Mouse (Mus musculus): ENCODE results near the gene Map4k4.

GRCm38 (mm10) chr1:39887997-39888396 lies 12.7 kb upstream of the Map4k4 start:
- TF ChIP-seq POLR2A (IDR thresholded peaks at IDR 0.05; ENCODE audit: insufficient read length, low read depth) (no peak), E2F4 (IDR thresholded peaks at IDR 0.05; ENCODE audit: insufficient read depth) (no peak), TCF12 (IDR thresholded peaks at IDR 0.05; ENCODE audit: insufficient read depth, poor library complexity, severe bottlenecking) (no peak), CEBPB (IDR thresholded peaks at IDR 0.05; ENCODE audit: insufficient read depth, poor library complexity, severe bottlenecking) (no peak), MAX (IDR thresholded peaks at IDR 0.05; ENCODE audit: low read depth) (no peak), MYOD1 (IDR thresholded peaks at IDR 0.05; ENCODE audit: control insufficient read depth in 1 of 3, insufficient read length in 2 of 3, low read depth in 2 of 3) (no peak), USF1 (IDR thresholded peaks at IDR 0.05; ENCODE audit: low read depth) (no peak)
